Mouse (Mus musculus) C2C12 (cell line): Measurements from ENCODE around the gene Lrrc55.

Source experiments
- CTCF ChIP-seq: IDR thresholded peaks from one replicate; pipeline ENCODE4 v1.5.1; 2011; ENCODE audit not compliant: control insufficient read depth, insufficient read depth, insufficient read length
- MYOG ChIP-seq: IDR thresholded peaks from one replicate; pipeline ENCODE4 v1.6.1; 2011; ENCODE audit not compliant: control insufficient read depth, insufficient read length; ENCODE audit errors: extremely low read depth

DNA sequence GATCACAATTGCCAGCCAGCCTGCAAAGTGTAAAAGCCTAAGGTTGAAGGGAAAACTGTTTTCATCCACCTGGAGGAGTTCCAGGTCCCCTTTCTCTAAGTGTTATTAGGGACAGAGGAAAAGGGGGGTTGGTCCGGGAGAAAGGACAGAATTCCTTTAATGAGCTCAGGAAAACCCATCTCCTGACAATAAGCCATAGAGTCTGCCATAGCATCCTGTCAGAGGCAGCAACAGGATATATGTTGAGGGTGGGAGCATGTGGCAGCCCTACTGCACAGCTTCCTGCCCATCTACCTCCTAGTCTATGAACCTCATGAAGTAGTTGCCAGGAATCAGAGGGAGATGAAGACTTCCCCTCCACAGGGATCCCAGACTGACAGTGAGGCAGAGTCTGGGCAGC lies 29.4 kb downstream of the Lrrc55 start:
- TF ChIP-seq CTCF (no peak), MYOG (no peak)
